Mouse (Mus musculus) lung, embryonic 15.5 days (tissue): ENCODE data around the gene Clybl. TPM values are rescaled to one million over a fixed set of nuclear protein-coding genes. Genes with fewer than 3 reads are reported as not detected.
A peak's percentile ranks its signal among the peaks of the same experiment; 100 is the strongest.

ENCODE experiments used
- ATAC-seq: fragments of 200-750 bp; cut with Nextera tagmentation; 2 replicates; pipeline ENCODE4 v1.8.0; 2017; ENCODE audit warnings: moderate number of reproducible peaks, borderline replicate concordance; ENCODE audit not compliant: low FRiP score, low TSS enrichment; ENCODE audit errors: extremely low read depth
- H3K27ac ChIP-seq: fragments of 300-500 bp; sonication (generic); 2 replicates; pipeline ENCODE4 v1.5.1; 2015; ENCODE audit warnings: moderate library complexity, mild to moderate bottlenecking, inconsistent platforms
- H3K27me3 ChIP-seq: fragments of 300-500 bp; sonication (generic); 2 replicates; pipeline ENCODE4 v1.6.1; 2015; ENCODE audit warnings: inconsistent platforms
- H3K36me3 ChIP-seq: fragments of 300-500 bp; sonication (generic); 2 replicates; pipeline ENCODE4 v1.6.1; 2015; ENCODE audit warnings: inconsistent platforms
- H3K4me1 ChIP-seq: fragments of 300-500 bp; sonication (generic); 2 replicates; pipeline ENCODE4 v1.6.1; 2015; ENCODE audit warnings: inconsistent platforms
- H3K4me2 ChIP-seq: fragments of 300-500 bp; sonication (generic); 2 replicates; pipeline ENCODE4 v1.6.1; 2015; ENCODE audit warnings: inconsistent platforms, mild to moderate bottlenecking, moderate library complexity
- H3K4me3 ChIP-seq: fragments of 300-500 bp; sonication (generic); 2 replicates; pipeline ENCODE4 v1.5.1; 2015; ENCODE audit warnings: mild to moderate bottlenecking, inconsistent platforms
- H3K9ac ChIP-seq: fragments of 300-500 bp; sonication (generic); 2 replicates; pipeline ENCODE4 v1.6.1; 2015; ENCODE audit warnings: inconsistent platforms
- H3K9me3 ChIP-seq: fragments of 300-500 bp; sonication (generic); 2 replicates; pipeline ENCODE4 v1.6.1; 2016; ENCODE audit warnings: inconsistent platforms
- WGBS: fragments of 180-500 bp; shearing (Covaris S2); methylation state at CpG from one replicate; pipeline ENCODE4 v1.1.7; 2015; 5-methylcytosine and 5-hydroxymethylcytosine counted together
- polyA plus RNA-seq: library from polyadenylated mRNA; unstranded; fragments of >200 nt; fragmentation: Nextera tagmentation; extraction: Ambion mirVana; gene quantifications from 2 replicates; pipeline ENCODE4 v1.2.1, GENCODE M21; 2015

The Clybl gene
- polyA plus RNA-seq, 1 experiment from 2014 or later: 20.4 TPM

- Histone ChIP-seq H3K9ac (no peak overlapping the region), H3K27ac (no peak overlapping the region), H3K4me1 (peaks cover 13% of the 10 kb centered on the region), H3K4me3 (no peak overlapping the region), H3K9me3 (no peaks in the 10 kb centered on the region), H3K27me3 (peaks cover 59% of the 10 kb centered on the region), H3K4me2 (no peak overlapping the region), H3K36me3 (no peaks in the 10 kb centered on the region)
- 66% methylated on average over 3 of the region's 3 CpGs for WGBS
- ATAC-seq: no peak
Observed at GRCm38 (mm10) chr14:122403422-122403940, 222.0 kb downstream of the Clybl start.

- H3K9me3 ChIP-seq: no peaks in the 10 kb centered on the region
- no peak overlapping the region for H3K27ac ChIP-seq
- no peak overlapping the region for H3K9ac ChIP-seq
- H3K4me1 ChIP-seq: peaks cover 13% of the 10 kb centered on the region
- WGBS: 76% methylated on average over 7 of the region's 7 CpGs
- H3K36me3 ChIP-seq: no peaks in the 10 kb centered on the region
- ATAC-seq: no peak
- H3K4me2 ChIP-seq: no peak overlapping the region
- peaks cover 68% of the 10 kb centered on the region for H3K27me3 ChIP-seq
- no peak overlapping the region for H3K4me3 ChIP-seq
Observed at GRCm38 (mm10) chr14:122404596-122405154, 223.2 kb downstream of the Clybl start.

GRCm38 (mm10) chr14:122405236-122405635 lies 223.7 kb downstream of the Clybl start:
- peaks cover 74% of the 10 kb centered on the region for H3K27me3 ChIP-seq
- no peaks in the 10 kb centered on the region for H3K9me3 ChIP-seq
- H3K4me2 ChIP-seq: no peak overlapping the region
- H3K9ac ChIP-seq: no peak overlapping the region
- WGBS: 65% methylated on average over 12 of the region's 12 CpGs
- peaks cover 13% of the 10 kb centered on the region for H3K4me1 ChIP-seq
- no peak overlapping the region for H3K27ac ChIP-seq
- no peak for ATAC-seq
- no peaks in the 10 kb centered on the region for H3K36me3 ChIP-seq
- H3K4me3 ChIP-seq: no peak overlapping the region

- Histone ChIP-seq H3K36me3 (no peaks in the 10 kb centered on the region), H3K4me3 (peak overlapping the region; percentile 34), H3K27me3 (peaks cover 75% of the 10 kb centered on the region), H3K9me3 (no peaks in the 10 kb centered on the region), H3K4me1 (peaks cover 13% of the 10 kb centered on the region), H3K27ac (no peak overlapping the region), H3K4me2 (peak overlapping the region; percentile 65), H3K9ac (no peak overlapping the region)
- 3% methylated on average over 18 of the region's 18 CpGs for WGBS
- ATAC-seq: no peak
Observed at GRCm38 (mm10) chr14:122405897-122406540, 224.5 kb downstream of the Clybl start.

GRCm38 (mm10) chr14:122406541-122407219 lies 225.2 kb downstream of the Clybl start:
- H3K4me2 ChIP-seq: peak overlapping the region; percentile 65
- H3K27me3 ChIP-seq: peaks cover 75% of the 10 kb centered on the region
- ATAC-seq: peak; percentile 55; the same call in 1 of the 2 replicates
- no peak overlapping the region for H3K27ac ChIP-seq
- no peaks in the 10 kb centered on the region for H3K36me3 ChIP-seq
- peak overlapping the region; percentile 34 for H3K4me3 ChIP-seq
- H3K9ac ChIP-seq: no peak overlapping the region
- H3K9me3 ChIP-seq: no peaks in the 10 kb centered on the region
- peaks cover 13% of the 10 kb centered on the region for H3K4me1 ChIP-seq
- 2% methylated on average over 58 of the region's 58 CpGs for WGBS

GRCm38 (mm10) chr14:122412841-122413541 lies 231.5 kb downstream of the Clybl start:
- no peak overlapping the region for H3K27ac ChIP-seq
- H3K36me3 ChIP-seq: no peaks in the 10 kb centered on the region
- H3K27me3 ChIP-seq: peaks cover 28% of the 10 kb centered on the region
- no peak overlapping the region for H3K4me3 ChIP-seq
- WGBS: 63% methylated on average over 2 of the region's 2 CpGs
- no peak overlapping the region for H3K9ac ChIP-seq
- H3K9me3 ChIP-seq: no peaks in the 10 kb centered on the region
- ATAC-seq: no peak
- H3K4me2 ChIP-seq: no peak overlapping the region
- no peaks in the 10 kb centered on the region for H3K4me1 ChIP-seq

- H3K4me1 ChIP-seq: no peaks in the 10 kb centered on the region
- no peak for ATAC-seq
- WGBS: 77% methylated on average over 2 of the region's 2 CpGs
- H3K27me3 ChIP-seq: peaks cover 22% of the 10 kb centered on the region; the same call in 1 of the 2 replicates
- H3K36me3 ChIP-seq: no peaks in the 10 kb centered on the region
- no peak overlapping the region for H3K4me2 ChIP-seq
- no peak overlapping the region for H3K4me3 ChIP-seq
- no peak overlapping the region for H3K9ac ChIP-seq
- H3K9me3 ChIP-seq: no peaks in the 10 kb centered on the region
- no peak overlapping the region for H3K27ac ChIP-seq
Observed at GRCm38 (mm10) chr14:122413542-122413928, 232.0 kb downstream of the Clybl start.

- 89% methylated on average over 2 of the region's 2 CpGs for WGBS
Observed at GRCm38 (mm10) chr14:122414786-122415185, 233.3 kb downstream of the Clybl start.

GRCm38 (mm10) chr14:122416166-122416771 lies 234.8 kb downstream of the Clybl start:
- ATAC-seq: no peak
- H3K27ac ChIP-seq: no peak overlapping the region
- H3K4me3 ChIP-seq: no peak overlapping the region
- 39% methylated on average over 4 of the region's 4 CpGs for WGBS
- no peak overlapping the region for H3K4me2 ChIP-seq
- no peaks in the 10 kb centered on the region for H3K36me3 ChIP-seq
- H3K4me1 ChIP-seq: no peaks in the 10 kb centered on the region
- H3K9ac ChIP-seq: no peak overlapping the region
- H3K27me3 ChIP-seq: peaks cover 7% of the 10 kb centered on the region; the same call in 1 of the 2 replicates
- no peaks in the 10 kb centered on the region for H3K9me3 ChIP-seq

More at GRCm38 (mm10) chr14:122414786-122415185, 233.3 kb downstream of the Clybl start:
- no peak overlapping the region for H3K9ac ChIP-seq
- H3K9me3 ChIP-seq: no peaks in the 10 kb centered on the region
- H3K27me3 ChIP-seq: peaks cover 12% of the 10 kb centered on the region; the same call in 1 of the 2 replicates
- no peak overlapping the region for H3K4me2 ChIP-seq
- no peaks in the 10 kb centered on the region for H3K4me1 ChIP-seq
- no peak overlapping the region for H3K4me3 ChIP-seq
- ATAC-seq: no peak
- no peak overlapping the region for H3K27ac ChIP-seq
- no peaks in the 10 kb centered on the region for H3K36me3 ChIP-seq

- Histone ChIP-seq H3K4me2 (no peak overlapping the region), H3K9me3 (no peaks in the 10 kb centered on the region), H3K36me3 (no peaks in the 10 kb centered on the region), H3K9ac (no peak overlapping the region), H3K4me3 (no peak overlapping the region), H3K27me3 (peaks cover 2% of the 10 kb centered on the region; the same call in 1 of the 2 replicates), H3K4me1 (0 out of 2 replicates have a peak, but pooled peaks cover 2% of the 10 kb centered on the region), H3K27ac (no peak overlapping the region)
- WGBS: 75% methylated on average over 3 of the region's 3 CpGs
- no peak for ATAC-seq
Observed at GRCm38 (mm10) chr14:122424441-122424840, 242.9 kb downstream of the Clybl start.

- Histone ChIP-seq H3K27me3 (peaks cover 2% of the 10 kb centered on the region; the same call in 1 of the 2 replicates), H3K9ac (no peak overlapping the region), H3K4me1 (0 out of 2 replicates have a peak, but pooled peaks cover 2% of the 10 kb centered on the region), H3K4me2 (no peak overlapping the region), H3K27ac (no peak overlapping the region), H3K9me3 (no peaks in the 10 kb centered on the region), H3K4me3 (no peak overlapping the region), H3K36me3 (no peaks in the 10 kb centered on the region)
- WGBS: 29% methylated on average over 10 of the region's 10 CpGs
- no peak for ATAC-seq
Observed at GRCm38 (mm10) chr14:122426529-122427203, 245.2 kb downstream of the Clybl start.
